Mouse (Mus musculus) limb, embryonic 12.5 days (tissue): ENCODE measurements at regions not wholly inside any gene's neighbourhood (a gene's known extent, or its start where the extent isn't known, plus 50 kb on each side); places are given as distances from the start of the nearest gene placed in this dataset.

Experiments used
- ATAC-seq: fragments of 200-750 bp; cut with Nextera tagmentation; 2 replicates; pipeline ENCODE4 v1.8.0; 2017; ENCODE audit warnings: low read depth, moderate TSS enrichment; ENCODE audit not compliant: insufficient number of reproducible peaks, insufficient read depth, low FRiP score, low TSS enrichment
- H3K27ac ChIP-seq: fragments of 300-500 bp; sonication (generic); 2 replicates; pipeline ENCODE4 v1.5.1; 2016; ENCODE audit warnings: mild to moderate bottlenecking, moderate library complexity
- H3K27me3 ChIP-seq: fragments of 300-500 bp; sonication (generic); 2 replicates; pipeline ENCODE4 v1.6.1; 2016; ENCODE audit warnings: mild to moderate bottlenecking, moderate library complexity
- H3K36me3 ChIP-seq: fragments of 300-500 bp; sonication (generic); 2 replicates; pipeline ENCODE4 v1.6.1; 2016; ENCODE audit warnings: mild to moderate bottlenecking, moderate library complexity
- H3K4me1 ChIP-seq: fragments of 300-500 bp; sonication (generic); replicated peaks from 2 replicates; pipeline ENCODE4 v1.6.1; 2016
- H3K4me2 ChIP-seq: fragments of 300-500 bp; sonication (generic); 2 replicates; pipeline ENCODE4 v1.6.1; 2016; ENCODE audit warnings: mild to moderate bottlenecking, moderate library complexity
- H3K4me3 ChIP-seq: fragments of 300-500 bp; sonication (generic); replicated peaks from 2 replicates; pipeline ENCODE4 v1.5.1; 2016; ENCODE audit warnings: mild to moderate bottlenecking
- H3K9ac ChIP-seq: fragments of 300-500 bp; sonication (generic); replicated peaks from 2 replicates; pipeline ENCODE4 v1.6.1; 2016; ENCODE audit warnings: mild to moderate bottlenecking, moderate library complexity
- H3K9me3 ChIP-seq: fragments of 300-500 bp; sonication (generic); 2 replicates; pipeline ENCODE4 v1.6.1; 2016; ENCODE audit warnings: mild to moderate bottlenecking, moderate library complexity
- WGBS: fragments of 180-500 bp; shearing (Covaris S2); methylation state at CpG from one replicate; pipeline ENCODE4 v1.1.7; 2016; 5-methylcytosine and 5-hydroxymethylcytosine counted together

- Histone ChIP-seq H3K9ac (no peak overlapping the region), H3K4me3 (no peak overlapping the region)
- ATAC-seq = no peak
Measured at GRCm38 (mm10) chr13:15283065-15283464, 180.0 kb upstream of the Gli3 start.

GRCm38 (mm10) chr13:15298457-15298856 lies 164.6 kb upstream of the Gli3 start:
- 61% methylated on average over 2 of the region's 2 CpGs for WGBS
- Histone ChIP-seq H3K27ac (no peak overlapping the region), H3K36me3 (no peaks in the 10 kb centered on the region), H3K9me3 (peaks cover 2% of the 10 kb centered on the region; the same call in 1 of the 2 replicates), H3K4me2 (no peak overlapping the region), H3K4me3 (no peak overlapping the region), H3K9ac (no peak overlapping the region), H3K4me1 (no peaks in the 10 kb centered on the region), H3K27me3 (no peaks in the 10 kb centered on the region)
- no peak for ATAC-seq

More at GRCm38 (mm10) chr13:15283065-15283464, 180.0 kb upstream of the Gli3 start:
- H3K36me3 ChIP-seq = no peaks in the 10 kb centered on the region
- WGBS = 56% methylated on average over 2 of the region's 2 CpGs
- H3K4me1 ChIP-seq = no peaks in the 10 kb centered on the region
- H3K27me3 ChIP-seq = no peaks in the 10 kb centered on the region
- no peak overlapping the region for H3K27ac ChIP-seq
- H3K4me2 ChIP-seq = no peak overlapping the region
- H3K9me3 ChIP-seq = peaks cover 16% of the 10 kb centered on the region; the same call in 1 of the 2 replicates

GRCm38 (mm10) chr13:15325413-15325812 lies 137.6 kb upstream of the Gli3 start:
- no peak overlapping the region for H3K9ac ChIP-seq
- H3K27ac ChIP-seq = 0 out of 2 replicates have a peak overlapping the region, but pooled peaks have one; percentile 53
- ATAC-seq = 0 out of 2 replicates have a peak, but pooled peaks have one; percentile 31
- no peak overlapping the region for H3K4me2 ChIP-seq
- no peak overlapping the region for H3K4me3 ChIP-seq
- no peaks in the 10 kb centered on the region for H3K36me3 ChIP-seq
- 38% methylated on average over 4 of the region's 4 CpGs for WGBS
- no peaks in the 10 kb centered on the region for H3K27me3 ChIP-seq
- H3K9me3 ChIP-seq = no peaks in the 10 kb centered on the region
- no peaks in the 10 kb centered on the region for H3K4me1 ChIP-seq

- Histone ChIP-seq H3K9ac (no peak overlapping the region), H3K4me1 (no peaks in the 10 kb centered on the region), H3K4me2 (no peak overlapping the region), H3K27ac (0 out of 2 replicates have a peak overlapping the region, but pooled peaks have one; percentile 14), H3K27me3 (no peaks in the 10 kb centered on the region), H3K9me3 (no peaks in the 10 kb centered on the region), H3K4me3 (no peak overlapping the region), H3K36me3 (no peaks in the 10 kb centered on the region)
- no peak for ATAC-seq
- 79% methylated on average over 3 of the region's 3 CpGs for WGBS
Measured at GRCm38 (mm10) chr13:15326146-15326545, 136.9 kb upstream of the Gli3 start.

- Histone ChIP-seq H3K36me3 (no peaks in the 10 kb centered on the region), H3K4me3 (no peak overlapping the region), H3K9ac (no peak overlapping the region), H3K9me3 (no peaks in the 10 kb centered on the region), H3K27me3 (no peaks in the 10 kb centered on the region), H3K4me2 (no peak overlapping the region), H3K4me1 (no peaks in the 10 kb centered on the region), H3K27ac (no peak overlapping the region)
- 89% methylated on average over 3 of the region's 3 CpGs for WGBS
- no peak for ATAC-seq
Measured at GRCm38 (mm10) chr13:15329561-15329960, 133.5 kb upstream of the Gli3 start.

- Histone ChIP-seq H3K4me2 (0 out of 2 replicates have a peak overlapping the region, but pooled peaks have one; percentile 0), H3K4me1 (peaks cover 47% of the 10 kb centered on the region), H3K4me3 (no peak overlapping the region), H3K27ac (peak overlapping the region; percentile 59; the same call in 1 of the 2 replicates), H3K36me3 (no peaks in the 10 kb centered on the region), H3K9ac (no peak overlapping the region), H3K9me3 (no peaks in the 10 kb centered on the region), H3K27me3 (no peaks in the 10 kb centered on the region)
- WGBS = 14% methylated on average over 3 of the region's 3 CpGs
- ATAC-seq = 0 out of 2 replicates have a peak, but pooled peaks have one; percentile 27
Measured at GRCm38 (mm10) chr13:15343474-15343873, 119.6 kb upstream of the Gli3 start.

- Histone ChIP-seq H3K4me3 (no peak overlapping the region), H3K27ac (peak overlapping the region; percentile 59; the same call in 1 of the 2 replicates), H3K9me3 (no peaks in the 10 kb centered on the region), H3K4me1 (peaks cover 35% of the 10 kb centered on the region), H3K4me2 (no peak overlapping the region), H3K27me3 (no peaks in the 10 kb centered on the region), H3K36me3 (no peaks in the 10 kb centered on the region), H3K9ac (no peak overlapping the region)
- 28% methylated on average over 2 of the region's 2 CpGs for WGBS
- ATAC-seq = no peak
Measured at GRCm38 (mm10) chr13:15346866-15347265, 116.2 kb upstream of the Gli3 start.

GRCm38 (mm10) chr13:15366437-15366836 lies 96.6 kb upstream of the Gli3 start:
- Histone ChIP-seq H3K27me3 (no peaks in the 10 kb centered on the region), H3K4me2 (no peak overlapping the region), H3K9me3 (no peaks in the 10 kb centered on the region), H3K27ac (no peak overlapping the region), H3K4me1 (no peaks in the 10 kb centered on the region), H3K9ac (no peak overlapping the region), H3K36me3 (no peaks in the 10 kb centered on the region), H3K4me3 (no peak overlapping the region)
- no peak for ATAC-seq
- WGBS = 93% methylated on average over 2 of the region's 2 CpGs

- Histone ChIP-seq H3K4me3 (no peak overlapping the region), H3K4me1 (0 out of 2 replicates have a peak, but pooled peaks cover 3% of the 10 kb centered on the region), H3K4me2 (no peak overlapping the region), H3K9ac (no peak overlapping the region), H3K27ac (no peak overlapping the region), H3K27me3 (no peaks in the 10 kb centered on the region), H3K9me3 (no peaks in the 10 kb centered on the region), H3K36me3 (no peaks in the 10 kb centered on the region)
- 73% methylated on average over 8 of the region's 8 CpGs for WGBS
- ATAC-seq = no peak
Measured at GRCm38 (mm10) chr13:15380081-15380480, 83.0 kb upstream of the Gli3 start.

- H3K36me3 ChIP-seq = no peaks in the 10 kb centered on the region
- H3K27ac ChIP-seq = peak overlapping the region; percentile 57
- H3K4me1 ChIP-seq = peaks cover 14% of the 10 kb centered on the region
- 5% methylated on average over 4 of the region's 4 CpGs for WGBS
- no peaks in the 10 kb centered on the region for H3K27me3 ChIP-seq
- H3K4me2 ChIP-seq = peak overlapping the region; percentile 47
- no peak overlapping the region for H3K4me3 ChIP-seq
- peak; percentile 94; the same call in 1 of the 2 replicates for ATAC-seq
- H3K9me3 ChIP-seq = no peaks in the 10 kb centered on the region
- no peak overlapping the region for H3K9ac ChIP-seq
Measured at GRCm38 (mm10) chr13:15395249-15395648, 67.8 kb upstream of the Gli3 start.

GRCm38 (mm10) chr13:15395694-15396093 lies 67.3 kb upstream of the Gli3 start:
- 29% methylated on average over 7 of the region's 7 CpGs for WGBS
- Histone ChIP-seq H3K4me3 (no peak overlapping the region), H3K27me3 (no peaks in the 10 kb centered on the region), H3K4me1 (peaks cover 14% of the 10 kb centered on the region), H3K4me2 (peak overlapping the region; percentile 47; the same call in 1 of the 2 replicates), H3K9me3 (no peaks in the 10 kb centered on the region), H3K36me3 (no peaks in the 10 kb centered on the region), H3K9ac (no peak overlapping the region), H3K27ac (no peak overlapping the region)
- ATAC-seq = no peak

- Histone ChIP-seq H3K4me2 (no peak overlapping the region), H3K27ac (no peak overlapping the region), H3K4me1 (peaks cover 14% of the 10 kb centered on the region), H3K9me3 (no peaks in the 10 kb centered on the region), H3K27me3 (no peaks in the 10 kb centered on the region), H3K36me3 (no peaks in the 10 kb centered on the region), H3K4me3 (no peak overlapping the region), H3K9ac (no peak overlapping the region)
- WGBS = 71% methylated on average over 2 of the region's 2 CpGs
- no peak for ATAC-seq
Measured at GRCm38 (mm10) chr13:15398677-15399076, 64.4 kb upstream of the Gli3 start.
